Mouse (Mus musculus) cortical plate, adult 2 months (tissue): Measurements from ENCODE around the gene Rps15.

ENCODE experiments used
- CTCF ChIP-seq: fragments of 200-500 bp; IDR thresholded peaks from 2 replicates; pipeline ENCODE4 v1.5.1; 2011; ENCODE audit warnings: mild to moderate bottlenecking, control low read depth, low read length; ENCODE audit not compliant: insufficient read depth; ENCODE audit errors: extremely low read depth
- POLR2A ChIP-seq: fragments of 200-500 bp; IDR thresholded peaks from 2 replicates; pipeline ENCODE4 v1.6.1; 2011; ENCODE audit warnings: mild to moderate bottlenecking, low read length, control low read depth; ENCODE audit not compliant: insufficient read depth; ENCODE audit errors: extremely low read depth

DNA sequence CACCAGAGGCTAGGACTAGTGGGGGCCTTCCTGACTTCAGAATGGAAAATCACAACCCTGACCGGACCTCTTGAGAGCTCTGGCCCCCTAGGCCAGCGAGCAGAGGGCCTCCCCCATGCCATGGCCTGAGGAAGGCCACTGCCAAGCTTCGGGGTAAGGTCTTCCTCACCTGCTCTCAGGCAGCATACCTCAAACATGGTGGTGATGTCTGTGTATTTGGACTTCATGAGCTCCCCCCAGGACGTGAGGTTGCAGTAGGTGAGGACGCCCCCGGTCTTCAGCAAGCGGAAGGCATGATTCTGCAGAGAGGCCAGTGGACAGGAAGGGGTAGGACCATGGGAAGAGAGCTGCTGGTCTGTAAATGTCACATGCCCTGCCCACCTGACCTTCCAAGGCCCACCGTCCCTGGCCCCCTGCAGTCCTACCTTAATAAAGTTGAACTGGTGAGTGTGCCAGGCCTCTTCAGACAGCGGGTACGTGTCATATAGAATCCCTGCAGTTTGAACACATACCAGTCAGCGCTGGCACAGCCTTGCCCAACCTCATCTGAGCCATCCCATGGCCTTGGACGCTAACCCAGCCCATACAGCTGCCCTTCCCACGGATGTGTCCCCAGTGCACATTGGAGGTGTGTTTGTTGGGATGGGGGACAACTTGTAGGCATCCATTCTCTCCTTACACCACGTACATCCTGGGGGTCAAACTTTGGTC lies 33.3 kb upstream of the Rps15 start:
- TF ChIP-seq CTCF (no peak), POLR2A (no peak)
